Mouse (Mus musculus): ENCODE measurements around the gene Nf1. TPM values are rescaled to one million over a fixed set of nuclear protein-coding genes. Genes with fewer than 3 reads are reported as not detected.
"Not testable (repeated sequence)": the region's sequence is repeated elsewhere in the genome, so short reads cannot be mapped to it uniquely, and the experiment has no call there.

Gene Nf1
- total RNA-seq (2021), result 100 to 1,000 TPM; 111 to 118 TPM

DNA sequence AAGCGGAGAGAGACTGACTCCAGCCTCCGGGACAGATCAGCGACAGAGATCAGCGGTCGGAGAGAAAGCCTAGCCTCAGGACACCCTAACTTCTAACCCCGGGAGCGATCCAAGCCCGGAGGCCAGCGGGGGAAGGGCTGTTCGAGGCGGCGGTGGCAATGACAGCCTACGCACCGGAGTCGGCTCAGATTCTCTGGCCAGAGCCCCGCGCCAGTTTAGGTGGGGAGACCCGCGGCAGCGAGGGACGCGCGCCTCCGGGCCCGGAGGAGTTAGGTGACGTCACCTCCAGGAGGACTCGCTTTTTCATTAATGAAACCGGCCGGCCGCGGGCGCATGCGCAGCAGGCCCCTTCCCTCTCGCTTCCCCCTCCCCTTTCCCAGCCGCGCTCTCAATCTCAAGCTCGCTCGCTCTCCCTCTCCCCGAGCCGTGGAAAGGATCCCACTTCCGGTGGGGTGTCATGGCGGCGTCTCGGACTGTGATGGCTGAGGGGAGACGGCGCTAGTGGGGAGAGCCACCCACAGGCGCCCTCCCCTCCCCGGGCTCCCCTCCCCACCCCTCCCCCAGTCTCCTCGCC, at the start of gene Nf1:
Nf1 (plus strand) TSS at position 460 of the 574 bp plus-strand sequence.
- intact Hi-C loops (cut with DNase I), result no loop called here
- peak; percentile 94 to 97 for DNase-seq (ENCODE audit: extremely low spot score in 1 of 2, low spot score in 2 of 2)

DNA sequence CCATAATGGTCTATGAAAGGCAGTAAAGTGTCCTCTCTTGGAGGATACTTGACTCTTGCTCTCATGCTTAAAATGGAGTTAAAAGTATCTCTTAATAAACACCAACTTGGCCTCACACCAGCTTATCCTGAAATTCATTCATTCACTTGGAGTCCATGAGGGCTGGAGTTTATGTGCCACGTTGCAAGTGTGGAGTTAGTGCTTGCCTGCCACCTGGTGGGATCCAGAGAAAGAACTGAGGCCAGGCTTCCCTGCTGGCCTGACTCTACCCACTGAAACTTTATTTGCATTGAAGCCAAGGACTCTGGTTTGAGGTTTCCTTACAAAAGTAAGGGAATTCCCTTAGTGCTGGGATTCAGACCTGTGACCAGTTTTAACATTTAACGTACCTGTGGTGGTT, 49.0 kb upstream of the Nf1 start:
- intact Hi-C loops (cut with DNase I), result loop anchor here (5.0 to 10.0 kb wide), 3 partner anchors 268 to 416 kb away; no protein-coding TSS in a partner anchor
- DNase-seq (ENCODE audit: extremely low spot score in 1 of 2, low spot score in 2 of 2), result peak in 1 of 2 experiments; percentile 54

DNA sequence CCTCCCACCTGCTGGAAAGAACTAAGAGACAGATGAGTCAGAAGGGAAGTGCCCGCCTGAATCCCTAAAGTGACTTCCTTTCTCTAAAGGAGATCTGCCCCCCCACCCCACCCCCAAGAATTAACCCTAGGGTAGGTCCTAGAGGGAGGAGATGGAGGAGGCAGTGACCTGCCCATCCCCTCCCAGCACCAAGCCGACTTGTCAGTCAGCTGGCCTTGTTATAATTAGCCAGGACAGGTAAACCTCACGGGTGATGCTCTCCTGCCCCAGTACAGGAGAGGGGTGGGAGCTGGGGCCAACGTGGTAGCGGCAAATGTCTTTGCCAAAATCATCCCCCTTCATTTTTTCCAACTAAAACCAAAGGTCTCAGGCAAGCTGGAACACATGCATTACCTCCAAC, 47.8 kb upstream of the Nf1 start:
- no peak for DNase-seq (ENCODE audit: extremely low spot score in 1 of 2, low spot score in 2 of 2)
- intact Hi-C loops (cut with DNase I), result loop anchor here (5.0 to 10.0 kb wide), 3 partner anchors 269 to 417 kb away; no protein-coding TSS in a partner anchor

DNA sequence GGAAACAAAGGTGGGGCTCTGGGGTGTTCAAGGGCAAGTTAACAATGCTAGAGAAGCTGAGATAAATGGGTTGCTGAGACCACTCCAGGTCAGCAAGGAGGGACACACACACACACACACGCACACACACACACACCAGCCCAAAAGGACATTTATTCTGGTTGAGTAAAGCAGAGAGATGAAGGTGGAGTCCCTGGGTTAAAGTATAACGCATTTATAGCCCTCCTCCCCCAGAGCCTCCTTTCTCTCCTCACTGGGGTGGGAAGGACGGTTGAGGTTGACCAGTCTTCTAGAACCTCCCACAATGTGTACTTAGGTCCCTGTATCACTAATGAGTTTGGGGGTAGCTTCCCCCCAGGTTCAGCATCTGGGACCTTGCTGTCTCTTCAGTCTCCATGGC, 47.4 kb upstream of the Nf1 start:
- no peak for DNase-seq (ENCODE audit: extremely low spot score in 1 of 2, low spot score in 2 of 2)
- intact Hi-C loops (cut with DNase I), result loop anchor here (5.0 to 10.0 kb wide), 3 partner anchors 270 to 417 kb away; no protein-coding TSS in a partner anchor

DNA sequence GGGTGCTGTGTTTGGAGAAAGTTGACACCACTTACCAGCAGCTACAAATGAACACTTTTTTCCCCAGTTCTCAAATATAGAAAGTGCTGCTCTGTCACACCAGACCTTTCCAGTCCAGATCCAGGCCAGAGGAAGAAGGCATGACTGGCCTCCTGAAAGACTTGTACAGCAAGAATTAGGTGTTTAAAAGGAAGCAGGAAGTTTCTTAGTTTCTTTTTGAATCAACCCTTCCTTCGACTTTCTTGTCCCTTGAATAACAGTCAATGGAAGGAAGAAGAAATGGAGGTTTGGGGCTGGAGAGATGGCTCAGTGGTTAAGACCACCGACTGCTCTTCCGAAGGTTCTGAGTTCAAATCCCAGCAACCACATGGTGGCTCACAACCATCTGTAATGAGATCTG, 46.5 kb upstream of the Nf1 start:
- DNase-seq (ENCODE audit: extremely low spot score in 1 of 2, low spot score in 2 of 2), result no peak
- intact Hi-C loops (cut with DNase I), result loop anchor here (5.0 to 10.0 kb wide), 3 partner anchors 271 to 418 kb away; no protein-coding TSS in a partner anchor

DNA sequence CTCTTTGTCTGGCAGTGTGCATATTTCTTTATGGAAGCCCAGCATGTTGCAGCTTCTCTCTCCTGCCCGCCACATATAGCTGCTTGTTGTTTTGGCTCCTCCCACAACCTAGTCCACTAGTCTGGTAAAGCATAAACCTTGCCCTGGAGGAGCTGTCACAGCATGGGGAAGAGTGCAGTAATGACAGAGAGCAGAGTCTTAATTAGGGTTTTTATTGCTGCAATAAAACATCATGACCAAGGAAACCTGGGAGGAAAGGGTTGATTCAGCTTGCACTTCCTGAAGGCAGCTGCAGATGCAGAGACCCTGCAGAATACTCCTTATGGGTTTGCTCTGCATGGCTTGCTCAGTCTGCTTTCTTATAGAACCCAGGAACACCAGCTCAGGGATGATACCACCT, 45.5 kb upstream of the Nf1 start:
- intact Hi-C loops (cut with DNase I), result loop anchor here (5.0 to 10.0 kb wide), 3 partner anchors 272 to 419 kb away; no protein-coding TSS in a partner anchor
- DNase-seq (ENCODE audit: extremely low spot score in 1 of 2, low spot score in 2 of 2), result no peak

DNA sequence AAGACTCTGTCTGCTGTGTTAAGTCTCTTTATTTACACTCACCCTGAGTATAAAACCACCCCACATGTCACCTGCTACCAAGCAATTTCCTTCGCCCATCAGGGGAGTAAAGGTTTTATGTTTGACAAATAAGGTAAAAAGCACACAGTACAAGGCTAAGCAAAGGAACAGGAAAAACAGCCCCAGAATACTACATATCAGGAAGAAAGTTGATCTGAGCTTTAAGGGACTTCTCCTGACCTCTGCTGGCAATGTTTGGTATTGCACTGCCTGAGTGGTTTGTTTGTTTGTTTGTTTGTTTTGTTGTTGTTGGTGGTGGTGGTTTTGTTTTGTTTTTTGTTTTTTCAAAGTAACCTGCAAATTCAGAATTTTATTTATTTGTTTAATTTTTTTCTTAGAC, 43.3 kb upstream of the Nf1 start:
- DNase-seq (ENCODE audit: extremely low spot score in 1 of 2, low spot score in 2 of 2), result peak in 1 of 2 experiments; percentile 40
- intact Hi-C loops (cut with DNase I), result loop anchor here (2.0 to 10.0 kb wide), 3 partner anchors 71 to 421 kb away; no protein-coding TSS in a partner anchor

DNA sequence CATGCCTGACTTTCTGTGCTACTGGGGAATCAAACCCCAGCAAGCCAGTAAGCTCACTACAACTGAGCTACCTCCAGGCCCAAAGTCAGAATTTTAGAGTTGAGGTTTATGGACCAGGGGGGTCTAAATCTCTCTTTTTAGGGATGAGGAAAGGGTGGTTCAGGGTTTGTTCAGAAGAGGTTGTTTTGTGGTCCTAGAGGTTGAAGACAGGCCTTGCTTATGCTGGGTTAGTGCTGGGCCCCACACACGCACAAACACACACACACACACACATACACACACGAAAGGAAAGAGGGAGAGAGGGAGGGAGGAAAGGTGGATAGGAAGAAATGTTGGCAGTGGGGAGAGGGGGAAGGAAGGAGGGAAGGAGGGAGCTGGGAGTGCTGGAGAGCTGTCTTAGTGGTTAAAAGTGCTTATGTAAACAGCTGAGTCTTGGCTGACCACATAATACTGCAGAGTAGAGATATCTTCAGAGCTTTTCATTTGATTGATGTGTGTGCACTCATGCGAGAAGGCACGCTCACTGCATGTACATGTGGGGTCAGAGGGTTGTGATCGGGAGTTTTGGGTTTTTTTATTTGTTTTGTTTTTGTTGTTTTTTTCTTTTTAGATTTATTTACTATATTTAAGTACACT, 42.5 kb upstream of the Nf1 start, which contains the start of gene Gm9964:
Gm9964 (minus strand) TSS at position 51 of the 636 bp plus-strand sequence.
- no peak for DNase-seq (ENCODE audit: extremely low spot score in 1 of 2, low spot score in 2 of 2)
- intact Hi-C loops (cut with DNase I), result loop anchor here (2.0 to 10.0 kb wide), 3 partner anchors 72 to 422 kb away; no protein-coding TSS in a partner anchor

DNA sequence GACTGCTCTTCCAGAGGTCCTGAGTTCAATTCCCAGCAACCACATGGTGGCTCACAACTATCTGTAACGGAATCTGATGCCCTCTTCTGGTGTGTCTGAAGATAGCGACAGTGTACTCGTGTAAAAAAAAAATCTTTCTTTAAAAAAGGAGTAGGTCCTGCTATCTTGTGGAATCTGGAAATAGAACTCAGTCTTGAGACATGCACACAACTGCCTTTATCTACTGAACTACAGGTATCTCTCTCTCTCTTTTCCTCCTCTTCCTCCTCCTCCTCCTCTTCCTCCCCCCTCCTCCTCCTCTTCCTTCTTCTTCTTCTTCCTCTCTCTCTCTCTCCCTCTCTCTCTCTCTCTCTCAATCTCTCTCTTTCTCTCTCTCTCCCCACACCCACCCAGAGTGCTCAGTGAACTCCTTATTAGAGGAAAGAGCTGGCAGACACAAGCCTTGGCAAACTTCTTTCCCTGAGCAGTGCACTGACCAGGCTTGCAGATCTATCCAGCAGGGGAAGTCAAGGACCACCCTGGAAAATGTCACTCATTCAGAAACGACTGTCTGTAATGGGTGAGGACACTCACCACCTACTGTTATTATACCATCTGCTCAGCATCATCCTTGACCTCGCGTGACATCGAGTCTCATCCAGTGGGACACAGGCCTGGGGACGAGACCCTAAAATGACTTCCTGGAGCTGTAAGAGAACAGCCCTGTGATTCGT, 39.6 kb upstream of the Nf1 start:
- intact Hi-C loops (cut with DNase I), result loop anchor here (10.0 kb wide), 1 partner anchor 425 kb away; no protein-coding TSS in a partner anchor
- no peak for DNase-seq (ENCODE audit: extremely low spot score in 1 of 2, low spot score in 2 of 2)

DNA sequence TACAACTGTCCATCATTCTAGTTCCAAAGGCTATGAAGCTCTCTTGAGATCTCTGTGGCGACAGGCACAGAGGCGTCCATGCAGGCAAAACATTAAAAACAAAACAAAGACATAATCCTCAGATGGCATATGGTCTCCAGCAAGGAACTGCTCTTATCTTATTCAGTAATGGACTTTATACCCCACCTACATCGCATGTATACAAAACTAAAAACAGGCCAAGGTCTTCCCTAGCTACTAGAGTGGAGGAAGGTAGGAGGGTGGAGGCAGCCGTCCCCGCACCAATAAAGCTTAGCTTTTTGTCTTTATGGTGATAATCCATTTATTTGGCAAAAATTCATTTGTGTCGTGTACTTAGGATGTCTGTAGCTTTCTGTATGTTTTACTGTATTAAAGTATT, 36.4 kb upstream of the Nf1 start:
- intact Hi-C loops (cut with DNase I), result no loop called here
- DNase-seq (ENCODE audit: extremely low spot score in 1 of 2, low spot score in 2 of 2), result no peak

DNA sequence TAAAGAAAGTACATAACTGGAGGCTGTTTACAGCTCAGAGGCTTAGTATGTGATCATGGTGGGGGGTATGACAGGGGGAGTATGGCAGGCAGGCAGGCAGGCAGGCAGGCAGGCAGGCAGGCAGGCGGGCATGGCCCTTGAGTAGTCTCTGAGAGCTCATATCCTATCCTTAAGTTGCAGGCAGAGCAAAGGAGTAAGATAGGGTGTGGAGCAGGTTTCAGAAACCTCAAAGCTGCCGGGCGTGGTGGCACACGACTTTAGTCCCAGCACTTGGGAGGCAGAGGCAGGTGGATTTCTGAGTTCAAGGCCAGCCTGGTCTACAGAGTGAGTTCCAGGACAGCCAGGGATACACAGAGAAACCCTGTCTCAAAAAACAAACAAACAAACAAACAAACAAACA, 35.2 kb upstream of the Nf1 start:
- DNase-seq (ENCODE audit: extremely low spot score in 1 of 2, low spot score in 2 of 2); intact Hi-C loops (cut with DNase I): not testable (repeated sequence)

DNA sequence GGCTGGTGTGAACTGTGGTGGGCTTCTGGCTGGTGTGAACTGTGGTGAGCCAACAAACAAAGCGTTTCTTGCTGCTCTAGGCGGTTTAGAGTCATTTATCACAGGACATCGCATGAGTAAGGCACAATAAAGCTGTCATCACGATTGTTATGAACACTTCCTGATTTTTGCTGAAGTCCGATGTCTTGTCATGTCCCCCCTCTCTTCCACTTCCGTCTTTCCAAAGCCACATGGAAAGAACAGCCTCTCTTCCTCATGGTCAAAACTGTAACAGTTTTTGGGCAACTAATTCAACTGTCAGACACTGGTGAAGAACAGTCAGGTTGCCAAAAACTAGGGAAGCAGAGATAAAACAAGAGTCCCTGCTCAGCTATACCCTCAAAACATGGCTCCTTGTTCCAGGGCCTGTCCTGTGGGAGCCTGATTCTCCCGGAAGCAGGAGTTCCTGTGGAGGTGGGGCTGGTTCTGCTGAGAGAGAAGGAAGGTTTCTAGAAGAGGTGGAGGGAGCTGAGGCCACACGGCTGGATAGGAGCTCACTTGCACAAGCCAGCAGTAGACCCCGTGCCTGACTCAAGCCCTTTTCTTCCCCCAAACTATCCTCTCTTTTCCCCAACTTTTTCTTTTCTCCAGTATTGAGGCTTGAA, 33.7 kb upstream of the Nf1 start:
- intact Hi-C loops (cut with DNase I), result no loop called here
- no peak for DNase-seq (ENCODE audit: extremely low spot score in 1 of 2, low spot score in 2 of 2)

DNA sequence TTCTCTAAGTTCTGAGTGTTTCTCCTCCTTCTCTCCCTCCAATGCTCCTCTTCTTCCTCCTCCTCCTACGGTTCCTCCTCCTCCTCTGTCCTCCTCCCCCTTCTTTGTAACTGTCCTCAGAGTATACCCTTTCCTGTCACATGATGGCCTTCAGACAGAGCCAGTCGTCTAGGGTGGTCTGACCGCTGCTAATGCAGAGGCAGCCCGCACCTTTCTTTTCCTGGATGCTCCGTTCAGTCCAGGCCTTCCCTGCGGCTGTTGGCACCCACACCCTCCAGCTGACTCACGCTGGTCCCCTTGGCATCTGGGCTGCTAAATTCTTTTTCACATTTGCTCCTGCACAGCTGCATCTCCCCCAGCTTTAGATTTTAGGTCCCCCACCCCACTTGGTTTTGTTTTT, 33.0 kb upstream of the Nf1 start:
- intact Hi-C loops (cut with DNase I), result no loop called here
- DNase-seq (ENCODE audit: extremely low spot score in 1 of 2, low spot score in 2 of 2), result peak in 1 of 2 experiments; percentile 35

DNA sequence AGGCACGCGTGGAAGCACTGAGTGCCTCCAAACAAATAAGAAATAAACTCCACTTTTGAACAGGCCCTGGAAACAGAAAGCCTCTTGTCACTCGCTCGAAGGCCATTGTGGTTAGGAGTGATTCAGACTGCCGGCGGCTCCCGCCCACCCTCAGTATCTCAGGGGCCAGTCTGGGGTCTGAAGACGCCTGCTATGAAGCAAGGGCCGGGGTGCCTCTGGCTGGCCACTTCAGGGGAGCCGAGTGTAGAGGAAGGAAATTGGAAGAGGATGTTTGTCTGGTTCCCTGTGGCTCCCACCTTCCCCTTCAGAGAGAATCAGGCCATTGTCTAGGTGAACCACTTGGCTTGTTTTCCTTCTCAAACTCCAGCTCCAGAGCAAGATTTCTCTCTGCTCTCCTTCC, 32.5 kb upstream of the Nf1 start:
- peak; percentile 20 to 69 for DNase-seq (ENCODE audit: extremely low spot score in 1 of 2, low spot score in 2 of 2)
- intact Hi-C loops (cut with DNase I), result no loop called here

DNA sequence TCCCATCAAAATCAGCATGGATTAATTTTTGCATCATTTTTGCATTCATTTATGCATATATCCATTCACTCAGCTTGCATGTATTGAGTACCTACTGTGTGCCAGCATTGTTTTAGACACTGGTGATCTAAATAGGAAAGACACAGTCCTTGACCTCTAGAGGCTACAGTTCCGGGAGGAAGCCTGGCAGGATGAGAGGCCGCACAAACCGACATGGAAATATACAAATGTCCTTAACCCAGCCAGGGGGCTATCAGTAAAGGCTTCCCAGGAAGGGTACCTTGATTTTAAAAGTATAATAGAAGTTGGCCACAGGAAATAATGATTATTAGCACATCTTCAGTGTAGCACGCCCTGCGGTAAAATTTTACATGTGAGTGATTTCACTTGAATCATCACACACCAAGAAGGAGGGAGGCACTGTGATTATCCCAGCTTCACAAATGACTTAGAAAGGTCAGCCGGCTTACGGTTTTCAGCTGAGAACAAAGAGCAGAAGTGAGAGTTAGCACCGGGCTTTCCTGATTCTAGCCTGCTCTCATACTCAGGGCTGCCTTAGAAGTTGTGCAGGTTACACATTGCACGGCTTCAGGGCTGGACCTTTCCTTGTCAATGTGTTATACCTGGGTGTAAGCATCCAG, 31.8 kb upstream of the Nf1 start:
- intact Hi-C loops (cut with DNase I), result no loop called here
- no peak for DNase-seq (ENCODE audit: extremely low spot score in 1 of 2, low spot score in 2 of 2)

DNA sequence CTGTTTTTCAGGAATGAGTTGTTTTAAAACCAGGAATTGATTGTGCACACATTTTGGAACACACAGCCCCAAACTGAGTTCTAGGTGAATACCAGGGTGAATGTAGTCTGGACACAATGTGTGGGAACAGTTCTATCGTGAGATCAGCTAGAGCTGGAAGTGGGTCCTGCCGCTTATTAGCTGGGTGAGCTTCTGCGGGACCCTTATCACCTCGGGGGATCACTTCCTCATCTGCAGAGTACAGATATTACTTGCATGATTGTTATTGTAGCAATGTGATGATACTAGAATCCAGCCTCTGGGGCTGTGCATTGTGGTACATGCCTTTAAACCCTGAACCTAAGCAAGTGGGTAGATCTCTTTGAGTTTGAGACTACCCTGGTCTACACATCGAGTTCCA, 29.0 kb upstream of the Nf1 start:
- intact Hi-C loops (cut with DNase I), result no loop called here
- DNase-seq (ENCODE audit: extremely low spot score in 1 of 2, low spot score in 2 of 2), result no peak

DNA sequence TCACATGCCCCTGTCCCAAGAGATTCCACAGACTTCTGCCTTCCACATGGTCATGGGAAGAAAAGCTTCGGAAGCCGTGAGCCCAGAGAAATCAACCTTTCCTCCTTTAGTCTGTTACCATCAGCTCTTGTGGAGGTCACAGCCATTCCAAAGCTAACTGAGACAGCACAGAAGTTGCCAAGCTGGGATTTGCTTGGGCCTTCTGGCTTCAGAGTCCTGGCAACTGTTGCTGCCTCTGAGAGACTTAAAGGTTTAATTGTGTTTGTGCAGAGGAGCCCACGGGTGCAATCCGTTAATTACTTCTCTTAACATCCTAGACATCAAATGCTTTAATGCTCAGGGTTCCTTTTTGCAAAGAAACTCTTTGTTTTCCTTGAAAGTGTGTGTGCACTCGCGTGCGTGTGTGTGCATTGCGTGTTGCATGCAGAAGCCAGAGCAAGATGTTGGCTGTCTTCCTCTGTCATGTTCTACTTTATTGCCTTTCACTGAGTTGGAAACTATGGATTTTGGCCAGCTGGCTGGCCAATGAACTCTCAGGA, 22.6 kb upstream of the Nf1 start:
- DNase-seq (ENCODE audit: extremely low spot score in 1 of 2, low spot score in 2 of 2), result no peak
- intact Hi-C loops (cut with DNase I), result no loop called here

DNA sequence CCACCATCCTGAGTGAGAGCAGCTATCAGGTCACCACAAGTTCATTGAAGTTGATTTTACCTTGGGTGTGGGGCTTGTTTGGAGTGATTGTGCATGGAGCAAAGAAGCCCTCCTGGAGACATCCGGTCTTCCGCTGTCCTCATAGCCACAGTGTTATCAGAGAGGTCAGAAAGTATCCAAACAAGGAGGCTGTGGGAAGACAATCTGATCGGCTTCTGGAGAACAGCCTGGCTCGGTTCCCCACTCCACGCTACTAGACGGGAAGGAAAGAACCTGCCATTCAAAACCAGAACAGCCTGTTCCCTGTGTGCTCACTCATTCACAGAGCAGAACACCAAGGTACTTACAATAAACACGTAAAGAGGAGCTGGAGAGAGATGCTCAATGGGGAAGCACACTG, 19.7 kb upstream of the Nf1 start:
- intact Hi-C loops (cut with DNase I), result no loop called here
- DNase-seq (ENCODE audit: extremely low spot score in 1 of 2, low spot score in 2 of 2), result no peak
